Mouse (Mus musculus) heart, postnatal 0 days (tissue): Measurements from ENCODE around the gene C530008M17Rik.

Experiments used
- CTCF ChIP-seq: IDR thresholded peaks from 2 replicates; pipeline ENCODE4 v1.5.1; 2016; ENCODE audit warnings: antibody characterized with exemption, control low read depth, low read depth
- EP300 ChIP-seq: IDR thresholded peaks from 2 replicates; pipeline ENCODE4 v1.6.1; 2016; ENCODE audit warnings: antibody characterized with exemption, low read depth

- TF ChIP-seq CTCF, result no peak
- TF ChIP-seq EP300, result no peak
These were observed 202.1 kb downstream of the C530008M17Rik start for GRCm38 (mm10) chr5:76858444-76858843.
